Mouse (Mus musculus): ENCODE data around the gene Slc23a4. TPM values are rescaled to one million over a fixed set of nuclear protein-coding genes. Genes with fewer than 3 reads are reported as not detected.

The Slc23a4 gene
- polyA plus RNA-seq, 1 experiment = 2.4 TPM

DNA sequence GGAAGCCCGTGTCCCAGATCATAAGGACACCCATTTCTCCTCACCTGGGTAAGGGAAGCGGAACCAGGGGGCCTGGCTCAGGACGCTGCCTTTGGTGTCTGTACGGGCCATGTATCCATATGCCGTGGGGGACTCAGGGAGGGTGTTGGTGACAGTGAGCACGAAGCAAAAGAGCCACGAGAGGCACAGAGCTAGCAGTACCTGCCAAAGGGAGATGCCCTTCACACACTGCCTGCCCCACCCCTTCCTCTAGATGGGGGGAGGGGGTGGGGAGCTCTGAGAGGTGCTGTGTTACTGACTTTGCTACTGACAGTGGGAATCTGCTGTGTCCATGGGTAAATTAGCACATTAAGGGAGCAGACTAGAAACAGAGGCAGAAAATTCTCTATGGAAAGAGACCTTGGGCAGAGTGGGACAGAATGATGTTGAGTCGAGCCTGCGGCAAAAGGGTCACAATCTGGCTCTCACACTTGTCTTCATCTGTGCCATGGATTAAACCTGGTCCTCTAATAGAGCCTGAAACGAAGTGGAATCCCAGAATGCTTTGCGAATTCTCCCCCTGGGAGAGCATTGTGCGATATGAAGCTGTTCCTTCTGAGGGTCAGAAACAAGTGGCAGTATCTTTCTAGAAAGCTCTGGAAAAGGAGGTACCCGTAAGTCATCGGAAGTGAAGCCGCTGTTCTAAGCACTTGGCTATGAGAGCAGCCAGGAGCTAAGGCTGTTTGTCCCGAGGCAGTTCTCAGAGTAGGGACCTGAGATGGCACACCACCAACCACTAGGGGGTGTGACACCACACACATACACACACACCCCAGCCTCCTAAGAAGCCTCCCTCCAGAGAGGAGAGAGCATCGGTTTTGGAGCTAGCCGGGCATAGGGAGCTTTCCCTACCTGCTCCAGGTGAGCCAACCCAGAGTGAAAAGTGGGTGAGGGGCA, 33.0 kb downstream of the Slc23a4 start:
- no peaks in the 10 kb centered on the region for H3K9me3 ChIP-seq (replicated peaks; ENCODE audit: control insufficient read depth, insufficient read depth, low read length, poor library complexity, severe bottlenecking)
- no peaks in the 10 kb centered on the region for H3K27me3 ChIP-seq (ENCODE audit: control insufficient read depth, insufficient read depth, low read length, poor library complexity, severe bottlenecking)
- no peak overlapping the region for H3K27ac ChIP-seq (ENCODE audit: insufficient read depth, low read length)
- peak; percentile 81 for TF ChIP-seq CTCF (IDR thresholded peaks at IDR 0.05; ENCODE audit: low read depth, low read length)
- no peak for TF ChIP-seq EP300 (IDR thresholded peaks at IDR 0.05; ENCODE audit: insufficient read depth, low read depth, low read length)
- no peaks in the 10 kb centered on the region for H3K4me1 ChIP-seq (ENCODE audit: control insufficient read depth, insufficient read depth, low read length)
- H3K36me3 ChIP-seq (ENCODE audit: control insufficient read depth, insufficient read depth, low read length, poor library complexity, severe bottlenecking) = no peaks in the 10 kb centered on the region
- no peak overlapping the region for H3K4me3 ChIP-seq (ENCODE audit: low read depth, low read length)
- H3K9ac ChIP-seq (ENCODE audit: low read depth, poor library complexity, severe bottlenecking) = no peak overlapping the region

GRCm38 (mm10) chr6:34951956-34952667, 36.1 kb downstream of the Slc23a4 start:
- Histone ChIP-seq H3K9me3 (replicated peaks; ENCODE audit: control insufficient read depth, insufficient read depth, low read length, poor library complexity, severe bottlenecking) (no peaks in the 10 kb centered on the region), H3K27me3 (ENCODE audit: control insufficient read depth, insufficient read depth, low read length, poor library complexity, severe bottlenecking) (no peaks in the 10 kb centered on the region), H3K4me1 (ENCODE audit: control insufficient read depth, insufficient read depth, low read length) (no peaks in the 10 kb centered on the region), H3K36me3 (ENCODE audit: control insufficient read depth, insufficient read depth, low read length, poor library complexity, severe bottlenecking) (no peaks in the 10 kb centered on the region), H3K27ac (ENCODE audit: insufficient read depth, low read length) (no peak overlapping the region), H3K4me3 (ENCODE audit: low read depth, low read length) (no peak overlapping the region), H3K9ac (ENCODE audit: low read depth, poor library complexity, severe bottlenecking) (no peak overlapping the region)
- no peak for TF ChIP-seq POLR2A (IDR thresholded peaks at IDR 0.05; ENCODE audit: insufficient read depth, low read length)
- TF ChIP-seq EP300 (IDR thresholded peaks at IDR 0.05; ENCODE audit: insufficient read depth, low read depth, low read length) = no peak
- TF ChIP-seq CTCF (IDR thresholded peaks at IDR 0.05; ENCODE audit: low read depth, low read length) = no peak

- Histone ChIP-seq H3K9ac (ENCODE audit: low read depth, poor library complexity, severe bottlenecking) (no peak overlapping the region), H3K27ac (ENCODE audit: insufficient read depth, low read length) (no peak overlapping the region), H3K36me3 (ENCODE audit: control insufficient read depth, insufficient read depth, low read length, poor library complexity, severe bottlenecking) (no peaks in the 10 kb centered on the region), H3K4me1 (ENCODE audit: control insufficient read depth, insufficient read depth, low read length) (no peaks in the 10 kb centered on the region), H3K27me3 (ENCODE audit: control insufficient read depth, insufficient read depth, low read length, poor library complexity, severe bottlenecking) (no peaks in the 10 kb centered on the region), H3K9me3 (replicated peaks; ENCODE audit: control insufficient read depth, insufficient read depth, low read length, poor library complexity, severe bottlenecking) (no peaks in the 10 kb centered on the region), H3K4me3 (ENCODE audit: low read depth, low read length) (no peak overlapping the region)
- no peak for TF ChIP-seq CTCF (IDR thresholded peaks at IDR 0.05; ENCODE audit: low read depth, low read length)
- no peak for TF ChIP-seq POLR2A (IDR thresholded peaks at IDR 0.05; ENCODE audit: insufficient read depth, low read length)
- no peak for TF ChIP-seq EP300 (IDR thresholded peaks at IDR 0.05; ENCODE audit: insufficient read depth, low read depth, low read length)
Observed at GRCm38 (mm10) chr6:34951518-34951917, 36.7 kb downstream of the Slc23a4 start.

GRCm38 (mm10) chr6:34948461-34948860, 39.7 kb downstream of the Slc23a4 start:
- no peaks in the 10 kb centered on the region for H3K36me3 ChIP-seq (ENCODE audit: control insufficient read depth, insufficient read depth, low read length, poor library complexity, severe bottlenecking)
- H3K4me1 ChIP-seq (ENCODE audit: control insufficient read depth, insufficient read depth, low read length) = peaks cover 3% of the 10 kb centered on the region
- peak overlapping the region; percentile 37 for H3K4me3 ChIP-seq (ENCODE audit: low read depth, low read length)
- no peak overlapping the region for H3K9ac ChIP-seq (ENCODE audit: low read depth, poor library complexity, severe bottlenecking)
- no peaks in the 10 kb centered on the region for H3K9me3 ChIP-seq (replicated peaks; ENCODE audit: control insufficient read depth, insufficient read depth, low read length, poor library complexity, severe bottlenecking)
- no peaks in the 10 kb centered on the region for H3K27me3 ChIP-seq (ENCODE audit: control insufficient read depth, insufficient read depth, low read length, poor library complexity, severe bottlenecking)
- no peak overlapping the region for H3K27ac ChIP-seq (ENCODE audit: insufficient read depth, low read length)
- no peak for TF ChIP-seq CTCF (IDR thresholded peaks at IDR 0.05; ENCODE audit: low read depth, low read length)
- no peak for TF ChIP-seq EP300 (IDR thresholded peaks at IDR 0.05; ENCODE audit: insufficient read depth, low read depth, low read length)
- TF ChIP-seq POLR2A (IDR thresholded peaks at IDR 0.05; ENCODE audit: insufficient read depth, low read length) = no peak

DNA sequence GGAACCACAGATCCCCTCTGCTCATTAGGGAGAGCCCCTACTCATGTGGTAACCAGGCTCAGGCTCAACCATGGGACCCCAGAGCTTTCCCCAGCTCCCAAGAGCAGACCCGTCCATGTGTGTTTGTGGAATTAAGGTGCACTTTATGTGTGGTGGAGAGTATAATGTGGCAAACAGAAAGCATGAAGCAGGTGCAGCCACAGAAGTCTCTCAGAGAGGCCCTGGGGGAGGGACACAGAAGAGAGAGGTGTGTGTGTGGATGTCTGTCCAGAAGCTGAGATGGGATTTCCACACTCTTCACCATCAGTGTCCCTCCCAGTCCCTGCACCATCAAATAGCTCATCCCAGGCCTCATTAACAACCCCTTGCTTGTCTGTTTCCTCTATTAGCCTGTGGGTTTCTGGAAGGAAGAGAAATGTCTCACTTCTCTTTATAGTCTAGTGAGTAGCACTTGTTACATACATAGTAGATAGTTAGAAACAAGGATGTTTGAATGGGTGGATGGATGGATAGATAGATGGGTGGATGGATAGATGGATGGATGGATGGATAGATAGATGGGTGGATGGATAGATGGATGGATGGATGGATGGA, 41.6 kb downstream of the Slc23a4 start:
- Histone ChIP-seq H3K4me1 (ENCODE audit: control insufficient read depth, insufficient read depth, low read length) (peaks cover 7% of the 10 kb centered on the region), H3K27me3 (ENCODE audit: control insufficient read depth, insufficient read depth, low read length, poor library complexity, severe bottlenecking) (no peaks in the 10 kb centered on the region), H3K9me3 (replicated peaks; ENCODE audit: control insufficient read depth, insufficient read depth, low read length, poor library complexity, severe bottlenecking) (no peaks in the 10 kb centered on the region), H3K9ac (ENCODE audit: low read depth, poor library complexity, severe bottlenecking) (no peak overlapping the region), H3K4me3 (ENCODE audit: low read depth, low read length) (no peak overlapping the region), H3K36me3 (ENCODE audit: control insufficient read depth, insufficient read depth, low read length, poor library complexity, severe bottlenecking) (no peaks in the 10 kb centered on the region), H3K27ac (ENCODE audit: insufficient read depth, low read length) (no peak overlapping the region)
- TF ChIP-seq CTCF (IDR thresholded peaks at IDR 0.05; ENCODE audit: low read depth, low read length) (no peak), EP300 (IDR thresholded peaks at IDR 0.05; ENCODE audit: insufficient read depth, low read depth, low read length) (no peak), POLR2A (IDR thresholded peaks at IDR 0.05; ENCODE audit: insufficient read depth, low read length) (no peak)
